Mouse (Mus musculus): ENCODE measurements around the gene Shank3. TPM values are rescaled to one million over a fixed set of nuclear protein-coding genes. Genes with fewer than 3 reads are reported as not detected.
A peak's percentile ranks its signal among the peaks of the same experiment; 100 is the strongest.

Gene Shank3
- total and polyA plus RNA-seq, 3 experiments, result 31.0 to 52.2 (median 44.3) TPM

DNA sequence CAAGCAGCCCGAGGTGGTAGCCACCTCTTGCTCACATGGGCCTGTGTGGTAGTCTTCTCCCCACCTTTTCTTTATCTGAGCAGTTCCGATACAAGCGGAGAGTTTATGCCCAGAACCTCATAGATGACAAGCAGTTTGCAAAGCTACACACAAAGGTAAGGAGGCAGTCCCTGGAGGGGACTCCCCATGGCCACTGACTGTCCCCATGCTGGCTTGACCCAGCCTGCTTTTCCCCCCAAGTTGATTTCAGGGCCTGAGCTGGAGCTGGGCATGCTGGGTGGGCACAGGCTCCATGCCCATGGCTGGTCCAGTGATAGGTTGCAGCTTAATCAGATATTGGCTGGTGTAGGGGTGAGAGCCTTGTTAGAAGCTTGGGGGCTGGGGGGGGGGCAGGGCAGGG, 1.9 kb downstream of the Shank3 start:
- 73% methylated on average over 3 of the region's 3 CpGs for WGBS
- intact Hi-C loops (cut with DNase I), result loop anchor here (2.0 kb wide), 1 partner anchor 19 kb away; no protein-coding TSS in a partner anchor
- peaks cover 4% of the 10 kb centered on the region; the same call in 1 of the 2 replicates for H3K36me3 ChIP-seq (ENCODE audit: control insufficient read depth, insufficient read depth, low read length)
- H3K79me2 ChIP-seq (replicated peaks; ENCODE audit: control insufficient read depth, insufficient read depth, low read length), result peaks cover 2% of the 10 kb centered on the region; the same call in 1 of the 2 replicates
- H3K9ac ChIP-seq (ENCODE audit: low read depth, low read length), result 0 out of 2 replicates have a peak overlapping the region, but pooled peaks have one; percentile 9
- H3K27ac ChIP-seq, result no peak overlapping the region
- peak overlapping the region; percentile 16; the same call in 1 of the 2 replicates for H3K4me3 ChIP-seq
- no peak for DNase-seq
- H3K4me1 ChIP-seq (ENCODE audit: control insufficient read depth, insufficient read depth, low read length), result peaks cover 17% of the 10 kb centered on the region
- H3K27me3 ChIP-seq (ENCODE audit: control insufficient read depth, insufficient read depth, low read length), result peaks cover 3% of the 10 kb centered on the region; the same call in 1 of the 2 replicates
- TF ChIP-seq POLR2A (IDR thresholded peaks at IDR 0.05; ENCODE audit: insufficient read depth, low read depth, low read length), result no peak
- no peak for TF ChIP-seq EP300 (IDR thresholded peaks at IDR 0.05; ENCODE audit: insufficient read depth, low read depth, low read length)
- TF ChIP-seq CTCF (IDR thresholded peaks at IDR 0.05), result no peak

DNA sequence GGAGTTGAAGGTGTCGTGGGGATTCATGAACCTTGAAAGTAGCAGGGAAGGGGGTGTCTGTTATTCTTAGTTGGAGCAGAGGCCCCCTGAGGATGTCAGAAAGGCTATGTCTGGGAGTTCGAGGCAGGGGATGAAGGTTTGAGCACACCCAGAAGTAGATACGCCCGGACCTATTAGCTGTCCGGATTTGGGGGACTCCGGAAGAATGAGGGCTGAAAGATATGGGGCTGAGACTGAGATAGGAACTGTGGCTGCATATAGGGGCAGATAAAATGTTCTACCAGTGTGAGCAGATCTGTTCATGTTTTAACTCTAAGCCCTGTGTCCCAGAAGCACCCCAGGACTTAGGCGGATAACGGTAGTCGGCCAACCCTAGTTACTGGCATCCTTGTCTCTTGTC, 5.4 kb downstream of the Shank3 start:
- Histone ChIP-seq H3K27ac (no peak overlapping the region), H3K27me3 (ENCODE audit: control insufficient read depth, insufficient read depth, low read length) (no peaks in the 10 kb centered on the region), H3K4me1 (ENCODE audit: control insufficient read depth, insufficient read depth, low read length) (peaks cover 10% of the 10 kb centered on the region), H3K4me3 (no peak overlapping the region), H3K79me2 (replicated peaks; ENCODE audit: control insufficient read depth, insufficient read depth, low read length) (peaks cover 2% of the 10 kb centered on the region; the same call in 1 of the 2 replicates), H3K9ac (ENCODE audit: low read depth, low read length) (no peak overlapping the region), H3K36me3 (ENCODE audit: control insufficient read depth, insufficient read depth, low read length) (peaks cover 7% of the 10 kb centered on the region; the same call in 1 of the 2 replicates)
- WGBS, result 87% methylated on average over 9 of the region's 9 CpGs
- TF ChIP-seq POLR2A (IDR thresholded peaks at IDR 0.05; ENCODE audit: insufficient read depth, low read depth, low read length), result no peak
- TF ChIP-seq CTCF (IDR thresholded peaks at IDR 0.05), result no peak
- no peak for TF ChIP-seq EP300 (IDR thresholded peaks at IDR 0.05; ENCODE audit: insufficient read depth, low read depth, low read length)
- intact Hi-C loops (cut with DNase I), result no loop called here
- no peak for DNase-seq

DNA sequence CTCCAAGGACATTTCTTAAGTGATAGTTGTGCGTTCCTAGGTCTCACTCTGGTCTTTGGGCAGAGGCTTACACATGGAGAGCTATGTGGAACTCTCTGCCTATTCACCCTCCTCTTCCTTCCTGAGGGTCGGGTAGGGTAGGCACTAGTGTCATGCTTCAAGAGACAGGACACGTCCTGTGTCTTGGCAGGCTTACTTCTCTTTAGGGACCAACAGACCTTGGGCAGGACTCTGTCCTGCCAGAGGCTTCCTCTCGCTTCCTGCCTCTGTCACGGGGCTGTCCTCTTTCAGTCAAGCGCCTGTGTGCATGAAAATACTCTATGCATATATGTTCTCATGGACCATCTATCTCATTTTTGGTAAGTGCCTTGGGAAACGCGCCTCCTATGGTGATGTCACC, 8.3 kb downstream of the Shank3 start:
- DNase-seq, result no peak
- Histone ChIP-seq H3K79me2 (replicated peaks; ENCODE audit: control insufficient read depth, insufficient read depth, low read length) (no peaks in the 10 kb centered on the region), H3K4me1 (ENCODE audit: control insufficient read depth, insufficient read depth, low read length) (peaks cover 3% of the 10 kb centered on the region), H3K27me3 (ENCODE audit: control insufficient read depth, insufficient read depth, low read length) (no peaks in the 10 kb centered on the region), H3K4me3 (no peak overlapping the region), H3K36me3 (ENCODE audit: control insufficient read depth, insufficient read depth, low read length) (peaks cover 19% of the 10 kb centered on the region), H3K27ac (no peak overlapping the region), H3K9ac (ENCODE audit: low read depth, low read length) (no peak overlapping the region)
- WGBS, result 50% methylated on average over 8 of the region's 8 CpGs
- intact Hi-C loops (cut with DNase I), result no loop called here
- no peak for TF ChIP-seq POLR2A (IDR thresholded peaks at IDR 0.05; ENCODE audit: insufficient read depth, low read depth, low read length)
- no peak for TF ChIP-seq EP300 (IDR thresholded peaks at IDR 0.05; ENCODE audit: insufficient read depth, low read depth, low read length)
- no peak for TF ChIP-seq CTCF (IDR thresholded peaks at IDR 0.05)

DNA sequence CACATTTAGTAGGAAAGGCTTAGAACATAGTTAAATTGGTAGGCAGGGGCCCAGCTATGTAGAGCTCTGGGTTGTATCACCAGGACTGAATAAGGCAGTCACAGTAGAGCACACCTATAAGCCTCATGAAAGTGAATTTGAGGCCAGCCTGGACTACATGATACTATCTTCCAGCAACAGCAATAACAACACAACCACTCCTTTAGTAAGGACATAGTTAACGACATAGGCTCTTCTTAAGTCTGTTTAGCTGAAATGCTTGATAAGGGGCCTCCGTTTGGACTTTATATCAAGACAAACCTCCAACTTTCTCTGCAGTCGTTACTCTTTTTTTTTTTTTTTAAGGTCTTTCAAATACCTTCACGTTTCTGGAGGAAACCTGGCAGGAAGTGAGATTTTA, 13.3 kb downstream of the Shank3 start:
- Histone ChIP-seq H3K79me2 (replicated peaks; ENCODE audit: control insufficient read depth, insufficient read depth, low read length) (no peaks in the 10 kb centered on the region), H3K27me3 (ENCODE audit: control insufficient read depth, insufficient read depth, low read length) (no peaks in the 10 kb centered on the region), H3K9ac (ENCODE audit: low read depth, low read length) (no peak overlapping the region), H3K36me3 (ENCODE audit: control insufficient read depth, insufficient read depth, low read length) (peaks cover 49% of the 10 kb centered on the region), H3K4me1 (ENCODE audit: control insufficient read depth, insufficient read depth, low read length) (peaks cover 3% of the 10 kb centered on the region), H3K4me3 (no peak overlapping the region), H3K27ac (no peak overlapping the region)
- 39% methylated on average over 4 of the region's 4 CpGs for WGBS
- DNase-seq, result no peak
- no peak for TF ChIP-seq POLR2A (IDR thresholded peaks at IDR 0.05; ENCODE audit: insufficient read depth, low read depth, low read length)
- no peak for TF ChIP-seq EP300 (IDR thresholded peaks at IDR 0.05; ENCODE audit: insufficient read depth, low read depth, low read length)
- no peak for TF ChIP-seq CTCF (IDR thresholded peaks at IDR 0.05)
- intact Hi-C loops (cut with DNase I), result no loop called here

DNA sequence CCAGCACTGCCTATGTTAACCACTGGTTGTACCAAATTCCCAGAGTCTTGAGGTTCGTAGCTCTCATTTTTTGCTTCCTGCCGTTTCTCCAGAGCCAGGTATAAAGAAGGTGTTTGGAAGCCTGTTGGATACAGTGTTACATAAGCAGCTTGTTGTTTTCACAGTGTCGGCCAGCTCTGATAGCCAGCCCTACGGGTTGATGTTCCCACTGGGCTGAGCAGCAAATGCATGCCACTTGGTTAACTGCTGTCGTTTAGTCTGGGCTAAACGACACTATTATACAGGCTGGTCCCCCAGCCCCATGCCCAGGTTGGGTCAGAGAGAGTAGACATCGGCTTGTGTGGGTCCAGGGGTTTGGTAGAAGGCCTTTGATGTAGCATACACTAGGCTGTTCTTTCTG, 22.5 kb downstream of the Shank3 start:
- H3K36me3 ChIP-seq (ENCODE audit: control insufficient read depth, insufficient read depth, low read length), result peaks cover 24% of the 10 kb centered on the region
- H3K4me1 ChIP-seq (ENCODE audit: control insufficient read depth, insufficient read depth, low read length), result peaks cover 3% of the 10 kb centered on the region
- no peaks in the 10 kb centered on the region for H3K79me2 ChIP-seq (replicated peaks; ENCODE audit: control insufficient read depth, insufficient read depth, low read length)
- no peak for DNase-seq
- H3K9ac ChIP-seq (ENCODE audit: low read depth, low read length), result no peak overlapping the region
- H3K27ac ChIP-seq, result no peak overlapping the region
- H3K27me3 ChIP-seq (ENCODE audit: control insufficient read depth, insufficient read depth, low read length), result no peaks in the 10 kb centered on the region; the same call in 1 of the 2 replicates
- 55% methylated on average over 7 of the region's 7 CpGs for WGBS
- intact Hi-C loops (cut with DNase I), result loop anchor here (2.0 kb wide), 1 partner anchor 21 kb away; no protein-coding TSS in a partner anchor
- no peak for TF ChIP-seq POLR2A (IDR thresholded peaks at IDR 0.05; ENCODE audit: insufficient read depth, low read depth, low read length)
- TF ChIP-seq EP300 (IDR thresholded peaks at IDR 0.05; ENCODE audit: insufficient read depth, low read depth, low read length), result no peak
- TF ChIP-seq CTCF (IDR thresholded peaks at IDR 0.05), result no peak
- H3K4me3 ChIP-seq, result no peak overlapping the region

DNA sequence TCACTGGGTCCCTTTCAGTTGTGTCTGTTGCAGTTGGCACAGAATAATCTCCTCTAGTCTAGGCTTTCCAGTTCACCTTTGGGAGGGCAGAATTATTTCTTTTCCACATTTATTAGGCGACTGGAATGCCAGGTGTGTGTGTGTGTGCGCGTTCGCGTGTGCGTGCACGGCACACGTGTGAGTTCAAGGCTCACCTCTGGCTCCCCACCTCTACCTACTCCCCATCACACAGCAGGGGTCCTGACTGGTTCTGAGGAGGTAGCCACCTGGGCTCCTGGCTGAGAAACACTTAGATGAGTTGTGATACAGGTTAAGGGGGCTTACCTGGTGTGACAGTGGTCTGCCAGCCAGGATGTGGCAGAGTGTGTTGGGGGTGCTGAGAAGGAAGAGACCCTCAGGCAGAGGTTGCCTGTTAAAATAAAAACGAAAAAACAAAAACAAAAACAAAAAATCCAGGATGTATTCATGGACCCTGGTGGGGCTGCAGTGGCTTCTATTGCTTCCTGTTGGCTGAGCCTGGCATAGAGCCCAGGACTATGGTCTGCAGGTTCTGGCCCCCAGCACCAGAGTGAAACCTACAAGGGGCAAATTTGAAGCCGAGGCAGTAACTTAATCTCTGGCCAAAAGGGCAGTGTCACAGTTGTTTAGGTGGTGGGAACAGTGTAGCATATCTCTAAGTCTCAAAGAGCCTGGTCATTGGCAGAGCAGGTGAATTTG, 23.3 kb downstream of the Shank3 start:
- intact Hi-C loops (cut with DNase I), result no loop called here
- Histone ChIP-seq H3K4me3 (no peak overlapping the region), H3K27ac (no peak overlapping the region), H3K36me3 (ENCODE audit: control insufficient read depth, insufficient read depth, low read length) (peaks cover 18% of the 10 kb centered on the region), H3K9ac (ENCODE audit: low read depth, low read length) (no peak overlapping the region), H3K4me1 (ENCODE audit: control insufficient read depth, insufficient read depth, low read length) (peaks cover 3% of the 10 kb centered on the region), H3K79me2 (replicated peaks; ENCODE audit: control insufficient read depth, insufficient read depth, low read length) (no peaks in the 10 kb centered on the region), H3K27me3 (ENCODE audit: control insufficient read depth, insufficient read depth, low read length) (no peaks in the 10 kb centered on the region; the same call in 1 of the 2 replicates)
- DNase-seq, result no peak
- 79% methylated on average over 10 of the region's 10 CpGs for WGBS
- TF ChIP-seq EP300 (IDR thresholded peaks at IDR 0.05; ENCODE audit: insufficient read depth, low read depth, low read length) (no peak), CTCF (IDR thresholded peaks at IDR 0.05) (no peak)
